Mouse (Mus musculus): Measurements from ENCODE around the gene Extl1.
A peak's percentile ranks its signal among the peaks of the same experiment; 100 is the strongest.
"Not testable (repeated sequence)": the region's sequence is repeated elsewhere in the genome, so short reads cannot be mapped to it uniquely, and the experiment has no call there.

Gene Extl1

DNA sequence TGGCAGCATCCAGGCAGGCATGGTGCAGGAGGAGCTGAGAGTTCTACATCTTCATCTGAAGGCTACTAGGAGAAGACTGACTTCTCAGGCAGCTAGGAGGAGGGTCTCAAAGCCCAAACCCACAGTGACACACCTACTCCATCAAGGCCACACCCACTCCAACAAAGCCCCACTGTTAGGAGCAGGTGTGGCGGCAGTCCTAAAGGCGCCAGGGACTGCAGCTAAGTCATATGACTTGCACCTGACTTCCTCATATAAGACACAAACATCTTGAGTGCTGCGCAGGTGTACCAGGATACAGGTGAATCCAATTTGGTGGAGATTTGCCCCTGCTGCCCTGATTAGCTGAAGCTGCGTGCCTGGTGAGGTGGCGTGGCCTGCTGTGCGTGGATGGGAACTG, at the start of gene Extl1:
Gene Extl1, minus strand, starts transcription at position 101 of the 400 bp plus-strand sequence.
- not testable (repeated sequence) for H3K27me3 ChIP-seq (ENCODE audit: insufficient read depth, low read length); H3K9me3 ChIP-seq (ENCODE audit: low read length); H3K36me3 ChIP-seq (ENCODE audit: insufficient read depth, low read length); H3K4me3 ChIP-seq (replicated peaks; ENCODE audit: low read length)
- H3K4me1 ChIP-seq (replicated peaks; ENCODE audit: low read depth, low read length), result peaks cover 35% of the 10 kb centered on the region

GRCm38 (mm10) chr4:134432686-134433360, 49.2 kb upstream of the Extl1 start:
- H3K36me3 ChIP-seq (ENCODE audit: insufficient read depth, low read length), result no peaks in the 10 kb centered on the region
- peaks cover 31% of the 10 kb centered on the region for H3K4me1 ChIP-seq (replicated peaks; ENCODE audit: low read depth, low read length)
- no peaks in the 10 kb centered on the region for H3K9me3 ChIP-seq (ENCODE audit: low read length)
- H3K4me3 ChIP-seq (replicated peaks; ENCODE audit: low read length), result no peak overlapping the region
- no peak for TF ChIP-seq NANOG (IDR thresholded peaks at IDR 0.05; ENCODE audit: borderline replicate concordance, low read length)
- TF ChIP-seq CTCF (conservative IDR thresholded peaks at IDR 0.05; ENCODE audit: low read length), result no peak
- no peak for TF ChIP-seq POU5F1 (IDR thresholded peaks at IDR 0.05; ENCODE audit: borderline replicate concordance, low read length)
- H3K27me3 ChIP-seq (ENCODE audit: insufficient read depth, low read length), result peaks cover 5% of the 10 kb centered on the region; the same call in 1 of the 2 replicates

- H3K9me3 ChIP-seq (ENCODE audit: low read length), result no peaks in the 10 kb centered on the region
- H3K4me3 ChIP-seq (replicated peaks; ENCODE audit: low read length), result no peak overlapping the region; the same call in 1 of the 2 replicates
- peaks cover 26% of the 10 kb centered on the region for H3K4me1 ChIP-seq (replicated peaks; ENCODE audit: low read depth, low read length)
- TF ChIP-seq NANOG (IDR thresholded peaks at IDR 0.05; ENCODE audit: borderline replicate concordance, low read length), result no peak
- TF ChIP-seq POU5F1 (IDR thresholded peaks at IDR 0.05; ENCODE audit: borderline replicate concordance, low read length), result no peak
- TF ChIP-seq CTCF (conservative IDR thresholded peaks at IDR 0.05; ENCODE audit: low read length), result no peak
- peaks cover 5% of the 10 kb centered on the region; the same call in 1 of the 2 replicates for H3K27me3 ChIP-seq (ENCODE audit: insufficient read depth, low read length)
- H3K36me3 ChIP-seq (ENCODE audit: insufficient read depth, low read length), result no peaks in the 10 kb centered on the region
These were observed 46.8 kb upstream of the Extl1 start for GRCm38 (mm10) chr4:134430381-134431004.

- TF ChIP-seq CTCF (conservative IDR thresholded peaks at IDR 0.05; ENCODE audit: low read length), result no peak
- no peak for TF ChIP-seq NANOG (IDR thresholded peaks at IDR 0.05; ENCODE audit: borderline replicate concordance, low read length)
- TF ChIP-seq POU5F1 (IDR thresholded peaks at IDR 0.05; ENCODE audit: borderline replicate concordance, low read length), result no peak
- Histone ChIP-seq H3K27me3 (ENCODE audit: insufficient read depth, low read length) (peaks cover 10% of the 10 kb centered on the region; the same call in 1 of the 2 replicates), H3K4me1 (replicated peaks; ENCODE audit: low read depth, low read length) (peaks cover 25% of the 10 kb centered on the region), H3K4me3 (replicated peaks; ENCODE audit: low read length) (peak overlapping the region; percentile 70), H3K9me3 (ENCODE audit: low read length) (no peaks in the 10 kb centered on the region), H3K36me3 (ENCODE audit: insufficient read depth, low read length) (0 out of 2 replicates have a peak, but pooled peaks cover 7% of the 10 kb centered on the region)
These were observed 41.4 kb upstream of the Extl1 start for GRCm38 (mm10) chr4:134425088-134425487.

DNA sequence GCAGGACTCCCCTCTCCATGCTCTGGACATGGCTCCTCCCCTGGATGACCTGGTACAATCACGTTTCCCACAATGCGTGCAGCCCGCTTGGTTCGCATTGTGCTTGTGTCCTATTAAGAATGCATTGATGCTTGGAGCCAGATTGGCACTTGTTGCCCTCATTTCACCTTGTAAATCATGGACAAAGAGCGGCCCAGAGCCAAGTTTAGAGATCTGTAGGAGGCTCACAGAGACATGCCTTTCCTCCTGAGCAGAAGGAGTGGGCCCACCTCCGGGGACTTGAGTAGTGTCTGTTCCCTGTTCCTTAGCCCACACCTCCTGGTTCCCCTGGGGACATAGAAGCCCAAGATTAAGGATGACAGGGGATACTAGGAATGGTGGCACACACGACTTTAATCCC, 40.3 kb upstream of the Extl1 start:
- TF ChIP-seq NANOG (IDR thresholded peaks at IDR 0.05; ENCODE audit: borderline replicate concordance, low read length) (no peak), CTCF (conservative IDR thresholded peaks at IDR 0.05; ENCODE audit: low read length) (no peak), POU5F1 (IDR thresholded peaks at IDR 0.05; ENCODE audit: borderline replicate concordance, low read length) (no peak)
- no peaks in the 10 kb centered on the region for H3K9me3 ChIP-seq (ENCODE audit: low read length)
- H3K4me1 ChIP-seq (replicated peaks; ENCODE audit: low read depth, low read length), result peaks cover 21% of the 10 kb centered on the region
- peaks cover 11% of the 10 kb centered on the region; the same call in 1 of the 2 replicates for H3K36me3 ChIP-seq (ENCODE audit: insufficient read depth, low read length)
- H3K4me3 ChIP-seq (replicated peaks; ENCODE audit: low read length), result no peak overlapping the region
- H3K27me3 ChIP-seq (ENCODE audit: insufficient read depth, low read length), result 0 out of 2 replicates have a peak, but pooled peaks cover 6% of the 10 kb centered on the region

DNA sequence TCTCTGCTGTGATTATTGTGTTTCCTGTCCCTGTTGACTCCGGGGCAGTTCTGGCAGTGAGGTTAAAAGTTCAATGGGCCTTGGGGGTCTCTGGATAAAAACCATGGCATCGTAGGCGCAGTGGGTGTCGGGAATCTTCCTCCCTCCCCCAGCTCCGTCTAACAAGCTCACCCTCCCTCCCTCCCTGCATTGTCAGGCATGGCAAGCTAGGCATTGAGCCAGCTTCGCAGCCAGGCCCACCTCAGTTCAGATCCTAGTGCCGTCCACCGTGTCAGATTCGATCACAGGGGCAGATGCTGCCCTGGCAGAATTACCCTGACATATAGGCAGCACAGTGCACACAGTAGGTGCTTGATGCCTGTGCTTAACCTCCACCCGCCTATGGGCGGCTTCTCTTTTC, 38.3 kb upstream of the Extl1 start:
- H3K27me3 ChIP-seq (ENCODE audit: insufficient read depth, low read length), result 0 out of 2 replicates have a peak, but pooled peaks cover 10% of the 10 kb centered on the region
- no peaks in the 10 kb centered on the region for H3K9me3 ChIP-seq (ENCODE audit: low read length)
- H3K36me3 ChIP-seq (ENCODE audit: insufficient read depth, low read length), result peaks cover 11% of the 10 kb centered on the region; the same call in 1 of the 2 replicates
- no peak overlapping the region for H3K4me3 ChIP-seq (replicated peaks; ENCODE audit: low read length)
- TF ChIP-seq POU5F1 (IDR thresholded peaks at IDR 0.05; ENCODE audit: borderline replicate concordance, low read length) (no peak), CTCF (conservative IDR thresholded peaks at IDR 0.05; ENCODE audit: low read length) (no peak), NANOG (IDR thresholded peaks at IDR 0.05; ENCODE audit: borderline replicate concordance, low read length) (no peak)
- H3K4me1 ChIP-seq (replicated peaks; ENCODE audit: low read depth, low read length), result peaks cover 28% of the 10 kb centered on the region

DNA sequence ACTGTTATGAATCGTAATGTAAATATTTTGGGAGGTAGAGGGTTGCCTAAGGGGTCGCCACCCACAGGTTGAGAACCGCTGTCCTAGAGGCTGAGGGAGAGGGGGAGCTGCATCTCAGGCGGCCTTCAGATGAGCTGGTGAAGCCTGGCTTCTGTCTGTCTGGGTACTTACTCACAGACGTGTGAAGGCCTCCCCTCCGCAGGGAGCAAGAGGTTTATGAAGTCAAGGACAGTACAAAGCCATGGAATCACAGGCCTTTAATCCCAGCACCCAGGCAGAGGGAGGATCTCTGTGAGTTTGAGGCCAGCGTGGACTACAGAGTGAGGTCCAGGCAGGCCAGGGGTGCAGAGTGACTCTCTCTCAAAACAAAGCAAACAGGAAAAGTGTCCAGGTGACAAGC, 33.5 kb upstream of the Extl1 start:
- peaks cover 18% of the 10 kb centered on the region for H3K36me3 ChIP-seq (ENCODE audit: insufficient read depth, low read length)
- no peaks in the 10 kb centered on the region for H3K9me3 ChIP-seq (ENCODE audit: low read length)
- peak overlapping the region; percentile 48; the same call in 1 of the 2 replicates for H3K4me3 ChIP-seq (replicated peaks; ENCODE audit: low read length)
- H3K27me3 ChIP-seq (ENCODE audit: insufficient read depth, low read length), result peaks cover 11% of the 10 kb centered on the region; the same call in 1 of the 2 replicates
- H3K4me1 ChIP-seq (replicated peaks; ENCODE audit: low read depth, low read length), result peaks cover 48% of the 10 kb centered on the region
- TF ChIP-seq NANOG (IDR thresholded peaks at IDR 0.05; ENCODE audit: borderline replicate concordance, low read length), result no peak
- no peak for TF ChIP-seq POU5F1 (IDR thresholded peaks at IDR 0.05; ENCODE audit: borderline replicate concordance, low read length)
- TF ChIP-seq CTCF (conservative IDR thresholded peaks at IDR 0.05; ENCODE audit: low read length), result no peak

DNA sequence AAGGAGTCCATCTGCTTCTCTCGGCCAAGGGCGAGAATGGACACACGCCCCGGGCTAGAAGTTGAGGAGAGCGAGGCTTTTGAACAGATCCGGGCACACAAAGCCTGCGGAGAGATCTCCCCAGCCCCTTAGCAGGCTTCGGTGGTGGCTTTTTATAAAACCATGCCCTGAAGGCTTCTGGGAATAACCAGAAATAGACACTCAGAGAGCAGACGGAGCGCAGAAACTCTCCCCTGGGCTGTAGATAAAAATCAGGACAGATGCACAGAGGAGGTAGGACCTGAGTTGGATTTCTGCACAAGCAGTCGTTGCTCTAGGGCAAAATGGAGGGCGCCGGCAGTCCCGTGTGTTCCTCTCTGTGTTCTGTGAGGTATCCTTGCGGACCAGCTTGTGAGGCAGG, 33.0 kb upstream of the Extl1 start:
- Histone ChIP-seq H3K9me3 (ENCODE audit: low read length) (no peaks in the 10 kb centered on the region), H3K36me3 (ENCODE audit: insufficient read depth, low read length) (peaks cover 18% of the 10 kb centered on the region), H3K4me1 (replicated peaks; ENCODE audit: low read depth, low read length) (peaks cover 48% of the 10 kb centered on the region), H3K4me3 (replicated peaks; ENCODE audit: low read length) (peak overlapping the region; percentile 48), H3K27me3 (ENCODE audit: insufficient read depth, low read length) (peaks cover 11% of the 10 kb centered on the region; the same call in 1 of the 2 replicates)
- TF ChIP-seq CTCF (conservative IDR thresholded peaks at IDR 0.05; ENCODE audit: low read length), result no peak
- no peak for TF ChIP-seq POU5F1 (IDR thresholded peaks at IDR 0.05; ENCODE audit: borderline replicate concordance, low read length)
